In the genomic region with DNA sequence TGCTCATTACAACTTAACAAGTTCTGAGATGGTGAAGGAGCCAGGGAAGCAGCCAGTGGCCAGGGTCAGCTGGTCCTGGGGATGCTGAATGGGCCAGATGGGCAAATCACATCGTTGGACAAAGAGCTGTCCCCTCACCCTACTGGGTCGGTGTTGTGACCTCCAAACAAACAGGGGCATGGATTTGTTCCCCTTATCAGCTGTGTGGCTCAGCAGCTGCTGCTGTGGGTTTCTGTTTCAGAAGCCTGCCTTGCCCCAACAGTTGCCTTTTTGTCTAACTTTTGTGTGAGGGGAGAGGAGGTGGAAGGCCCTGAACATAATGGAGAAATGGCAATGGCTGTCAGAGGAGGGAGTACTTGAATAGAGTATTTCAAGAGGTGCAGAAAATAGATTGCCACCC, we compare ENCODE assay signal across 21 mouse cellular contexts. TPM values are rescaled to one million over a fixed set of nuclear protein-coding genes. Genes with fewer than 3 reads are reported as not detected.
A peak's percentile ranks its signal among the peaks of the same experiment; 100 is the strongest.
DNase-seq lines count a peak whose midpoint lies in the region; ATAC-seq and TF ChIP-seq lines count a peak whose summit lies in the region.
"Had no signal": no experiment of that assay in that cellular context is flagged by ENCODE, and none has a peak within 500 bp of the region (broad histone marks: within the 10 kb centered on the region; RNA-seq: fewer than 3 reads in every experiment).

No protein-coding gene starts in this region.

- H3K27ac ChIP-seq in forebrain, embryonic 10.5 days, result peak overlapping the region; percentile 70
- no peak overlapping the region for H3K27ac ChIP-seq in forebrain, embryonic 15.5 days (replicated peaks)
- H3K27ac ChIP-seq in left cerebral cortex, adult 2 months, result peak overlapping the region; percentile 1; the same call in 1 of the 2 replicates
- H3K27ac ChIP-seq in neural tube, embryonic 11.5 days (ENCODE audit: low read depth, low read length), result peak overlapping the region; percentile 46; the same call in 1 of the 2 replicates
- H3K27ac ChIP-seq: embryonic facial prominence, embryonic 13.5 days; hindbrain, embryonic 12.5 days; limb, embryonic 13.5 days; liver, embryonic 13.5 days; neural tube, embryonic 13.5 days had no signal

- intact Hi-C loops in left cerebral cortex, adult 2 months (cut with DNase I), result no loop called here
- intact Hi-C loops in left cerebral cortex, postnatal 4 days (cut with DNase I), result no loop called here

- H3K27me3 ChIP-seq in forebrain, embryonic 10.5 days (ENCODE audit: poor library complexity, severe bottlenecking), result peaks cover 25% of the 10 kb centered on the region
- no peaks in the 10 kb centered on the region for H3K27me3 ChIP-seq in forebrain, embryonic 15.5 days
- H3K27me3 ChIP-seq in neural tube, embryonic 11.5 days (ENCODE audit: control insufficient read depth, insufficient read depth, low read length), result no peaks in the 10 kb centered on the region

- no peak for ATAC-seq in forebrain, embryonic 15.5 days (replicated peaks)
- ATAC-seq in neural tube, embryonic 11.5 days (ENCODE audit: insufficient read depth, low FRiP score, low TSS enrichment), result peak; percentile 65

- H3K36me3 ChIP-seq in forebrain, embryonic 10.5 days (replicated peaks), result no peaks in the 10 kb centered on the region
- H3K36me3 ChIP-seq in forebrain, embryonic 15.5 days, result no peaks in the 10 kb centered on the region
- no peaks in the 10 kb centered on the region for H3K36me3 ChIP-seq in neural tube, embryonic 11.5 days (ENCODE audit: control insufficient read depth, insufficient read depth, low read length)
- H3K36me3 ChIP-seq: embryonic facial prominence, embryonic 13.5 days; hindbrain, embryonic 12.5 days; limb, embryonic 13.5 days; liver, embryonic 13.5 days; neural tube, embryonic 13.5 days had no signal

- 4% methylated on average over 2 of the region's 2 CpGs for WGBS in forebrain, embryonic 10.5 days
- WGBS in forebrain, embryonic 15.5 days, result 2% methylated on average over 2 of the region's 2 CpGs
- 9% methylated on average over 2 of the region's 2 CpGs for WGBS in neural tube, embryonic 11.5 days

- H3K4me1 ChIP-seq in forebrain, embryonic 10.5 days, result peaks cover 51% of the 10 kb centered on the region
- peaks cover 6% of the 10 kb centered on the region for H3K4me1 ChIP-seq in forebrain, embryonic 15.5 days
- peaks cover 3% of the 10 kb centered on the region; the same call in 1 of the 2 replicates for H3K4me1 ChIP-seq in neural tube, embryonic 11.5 days (ENCODE audit: control insufficient read depth, insufficient read depth, low read length)

- DNase-seq in forebrain, embryonic 10.5 days (ENCODE audit: extremely low spot score, low spot score), result peak; percentile 55
- no peak for DNase-seq in left cerebral cortex, adult 2 months (ENCODE audit: extremely low spot score in 1 of 2, low spot score in 2 of 2)
- DNase-seq in left cerebral cortex, postnatal 4 days, result no peak
- peak; percentile 61 for DNase-seq in embryo, embryonic 11 days
- peak; percentile 58 for DNase-seq in neural tube, embryonic 11.5 days (ENCODE audit: low spot score)
- DNase-seq in kidney, postnatal 36 days, result no peak
- DNase-seq in thymus, postnatal 25 days, result no peak
- DNase-seq: cerebellum, adult 18-20 months; cerebellum, postnatal 25 days; gastrocnemius, postnatal 36 days; liver, embryonic 13.5 days; lung, embryonic 14.5 days; right cerebral cortex, postnatal 4 days; thymus, adult 2 months had no signal

- H3K9ac ChIP-seq in forebrain, embryonic 15.5 days (replicated peaks), result no peak overlapping the region
- H3K9ac ChIP-seq in neural tube, embryonic 11.5 days (ENCODE audit: low read length), result no peak overlapping the region
- H3K9ac ChIP-seq: embryonic facial prominence, embryonic 13.5 days; hindbrain, embryonic 12.5 days; limb, embryonic 13.5 days; liver, embryonic 13.5 days; lung, embryonic 14.5 days; neural tube, embryonic 13.5 days had no signal

- H3K4me2 ChIP-seq in forebrain, embryonic 15.5 days (replicated peaks), result no peak overlapping the region
- H3K4me2 ChIP-seq in neural tube, embryonic 11.5 days (ENCODE audit: low read depth), result no peak overlapping the region
- H3K4me2 ChIP-seq: embryonic facial prominence, embryonic 13.5 days; hindbrain, embryonic 12.5 days; limb, embryonic 13.5 days; liver, embryonic 13.5 days; lung, embryonic 14.5 days; neural tube, embryonic 13.5 days had no signal

- TF ChIP-seq CTCF in left cerebral cortex, adult 2 months (IDR thresholded peaks at IDR 0.05), result no peak

- H3K9me3 ChIP-seq in forebrain, embryonic 10.5 days, result no peaks in the 10 kb centered on the region
- no peaks in the 10 kb centered on the region for H3K9me3 ChIP-seq in forebrain, embryonic 15.5 days
- no peaks in the 10 kb centered on the region for H3K9me3 ChIP-seq in neural tube, embryonic 11.5 days (ENCODE audit: control insufficient read depth, low read length)
- H3K9me3 ChIP-seq: embryonic facial prominence, embryonic 13.5 days; hindbrain, embryonic 12.5 days; limb, embryonic 13.5 days; liver, embryonic 13.5 days; neural tube, embryonic 13.5 days had no signal

- no peak overlapping the region for H3K4me3 ChIP-seq in forebrain, embryonic 10.5 days
- H3K4me3 ChIP-seq in forebrain, embryonic 15.5 days, result no peak overlapping the region
- no peak overlapping the region for H3K4me3 ChIP-seq in left cerebral cortex, adult 2 months
- H3K4me3 ChIP-seq in neural tube, embryonic 11.5 days (ENCODE audit: low read depth, low read length), result no peak overlapping the region
- H3K4me3 ChIP-seq: embryonic facial prominence, embryonic 13.5 days; hindbrain, embryonic 12.5 days; limb, embryonic 13.5 days; liver, embryonic 13.5 days; neural tube, embryonic 13.5 days had no signal

RNA-seq across cellular contexts. Expression of gene Me3, which starts 4.2 kb away (rescaled TPM):
- 2.2 and 2.4 TPM in 2 replicates for polyA plus RNA-seq in forebrain, embryonic 10.5 days (2016; fragmentation: Nextera tagmentation; extraction: Ambion mirVana)
- 3.1 and 4.2 TPM in 2 replicates for polyA plus RNA-seq in forebrain, embryonic 15.5 days (2015; fragmentation: Nextera tagmentation; extraction: Ambion mirVana)
- total RNA-seq in left cerebral cortex, adult 2 months (2021), result 100 to 1,000 TPM in 1 of 2 experiments, 10 to 100 TPM in 1; 94.9 to 100 TPM
- total RNA-seq in left cerebral cortex, postnatal 4 days (2021), result 10 to 100 TPM; 26.5 to 31.7 TPM
- 0.77 and 1.3 TPM in 2 replicates for polyA plus RNA-seq in neural tube, embryonic 11.5 days (2014; fragmentation: Nextera tagmentation; extraction: Ambion mirVana)
- total RNA-seq: megakaryocyte progenitor cell, adult 5-6 weeks; MEL had no signal

Comparison
In these comparisons a context has a peak if more than half of its experiments do, and no peak if none do; other contexts are left out.
1. DNase-seq: peak in forebrain, embryonic 10.5 days (single experiment), embryo, embryonic 11 days (single experiment) and neural tube, embryonic 11.5 days (single experiment); none in left cerebral cortex, adult 2 months (0 of 2), left cerebral cortex, postnatal 4 days (single experiment), kidney, postnatal 36 days (0 of 2) and thymus, postnatal 25 days (single experiment).